Mouse (Mus musculus): ENCODE measurements at regions not wholly inside any gene's neighbourhood (a gene's known extent, or its start where the extent isn't known, plus 50 kb on each side); places are given as distances from the start of the nearest gene placed in this dataset.

- no peak for ATAC-seq (replicated peaks; ENCODE audit: insufficient number of reproducible peaks, insufficient read depth, low FRiP score, low read depth)
- Histone ChIP-seq H3K4me3 (no peak overlapping the region), H3K9ac (no peak overlapping the region), H3K9me3 (replicated peaks) (no peaks in the 10 kb centered on the region), H3K36me3 (no peaks in the 10 kb centered on the region), H3K27ac (no peak overlapping the region), H3K4me2 (no peak overlapping the region), H3K4me1 (replicated peaks) (no peaks in the 10 kb centered on the region), H3K27me3 (peaks cover 3% of the 10 kb centered on the region; the same call in 1 of the 2 replicates)
- 59% methylated on average over 12 of the region's 12 CpGs for WGBS
Observed at GRCm38 (mm10) chr4:46257061-46257795, 61.1 kb upstream of the Xpa start.

GRCm38 (mm10) chr4:46258774-46259173, 62.7 kb upstream of the Xpa start:
- no peak overlapping the region for H3K27ac ChIP-seq
- no peaks in the 10 kb centered on the region for H3K4me1 ChIP-seq (replicated peaks)
- H3K36me3 ChIP-seq = no peaks in the 10 kb centered on the region
- H3K4me2 ChIP-seq = no peak overlapping the region
- H3K4me3 ChIP-seq = no peak overlapping the region
- 47% methylated on average over 5 of the region's 5 CpGs for WGBS
- ATAC-seq (replicated peaks; ENCODE audit: insufficient number of reproducible peaks, insufficient read depth, low FRiP score, low read depth) = no peak
- no peaks in the 10 kb centered on the region for H3K9me3 ChIP-seq (replicated peaks)
- peaks cover 3% of the 10 kb centered on the region; the same call in 1 of the 2 replicates for H3K27me3 ChIP-seq
- no peak overlapping the region for H3K9ac ChIP-seq

GRCm38 (mm10) chr4:46268564-46269247, 72.6 kb upstream of the Xpa start:
- no peak overlapping the region for H3K27ac ChIP-seq
- no peak overlapping the region for H3K9ac ChIP-seq
- no peak overlapping the region for H3K4me3 ChIP-seq
- ATAC-seq (replicated peaks; ENCODE audit: insufficient number of reproducible peaks, insufficient read depth, low FRiP score, low read depth) = no peak
- H3K27me3 ChIP-seq = 0 out of 2 replicates have a peak, but pooled peaks cover 3% of the 10 kb centered on the region
- 46% methylated on average over 6 of the region's 6 CpGs for WGBS
- no peak overlapping the region for H3K4me2 ChIP-seq
- H3K36me3 ChIP-seq = no peaks in the 10 kb centered on the region
- H3K9me3 ChIP-seq (replicated peaks) = no peaks in the 10 kb centered on the region
- H3K4me1 ChIP-seq (replicated peaks) = no peaks in the 10 kb centered on the region

- Histone ChIP-seq H3K9ac (no peak overlapping the region), H3K4me2 (no peak overlapping the region), H3K27ac (no peak overlapping the region), H3K4me1 (replicated peaks) (no peaks in the 10 kb centered on the region), H3K9me3 (replicated peaks) (no peaks in the 10 kb centered on the region), H3K4me3 (no peak overlapping the region), H3K27me3 (0 out of 2 replicates have a peak, but pooled peaks cover 7% of the 10 kb centered on the region), H3K36me3 (no peaks in the 10 kb centered on the region)
- no peak for ATAC-seq (replicated peaks; ENCODE audit: insufficient number of reproducible peaks, insufficient read depth, low FRiP score, low read depth)
- WGBS = 4% methylated on average over 2 of the region's 2 CpGs
Observed at GRCm38 (mm10) chr4:46271066-46271465, 72.3 kb upstream of the Foxe1 start.

GRCm38 (mm10) chr4:46275773-46276172, 67.6 kb upstream of the Foxe1 start:
- no peak for ATAC-seq (replicated peaks; ENCODE audit: insufficient number of reproducible peaks, insufficient read depth, low FRiP score, low read depth)
- Histone ChIP-seq H3K9ac (no peak overlapping the region), H3K36me3 (no peaks in the 10 kb centered on the region), H3K9me3 (replicated peaks) (no peaks in the 10 kb centered on the region), H3K4me3 (no peak overlapping the region), H3K27ac (no peak overlapping the region), H3K27me3 (peaks cover 7% of the 10 kb centered on the region), H3K4me2 (no peak overlapping the region), H3K4me1 (replicated peaks) (peaks cover 5% of the 10 kb centered on the region)
- 74% methylated on average over 3 of the region's 3 CpGs for WGBS

GRCm38 (mm10) chr4:46276851-46277581, 66.4 kb upstream of the Foxe1 start:
- no peak overlapping the region for H3K4me3 ChIP-seq
- no peaks in the 10 kb centered on the region for H3K36me3 ChIP-seq
- peaks cover 5% of the 10 kb centered on the region for H3K4me1 ChIP-seq (replicated peaks)
- ATAC-seq (replicated peaks; ENCODE audit: insufficient number of reproducible peaks, insufficient read depth, low FRiP score, low read depth) = 0 out of 2 replicates have a peak, but pooled peaks have one; percentile 27
- 11% methylated on average over 19 of the region's 19 CpGs for WGBS
- H3K9ac ChIP-seq = no peak overlapping the region
- peaks cover 7% of the 10 kb centered on the region for H3K27me3 ChIP-seq
- peak overlapping the region; percentile 20 for H3K4me2 ChIP-seq
- no peaks in the 10 kb centered on the region for H3K9me3 ChIP-seq (replicated peaks)
- peak overlapping the region; percentile 36; the same call in 1 of the 2 replicates for H3K27ac ChIP-seq

GRCm38 (mm10) chr4:46286955-46287354, 56.5 kb upstream of the Foxe1 start:
- Histone ChIP-seq H3K4me2 (no peak overlapping the region), H3K27ac (no peak overlapping the region), H3K4me3 (no peak overlapping the region), H3K9me3 (replicated peaks) (no peaks in the 10 kb centered on the region), H3K27me3 (0 out of 2 replicates have a peak, but pooled peaks cover 6% of the 10 kb centered on the region), H3K9ac (no peak overlapping the region), H3K4me1 (replicated peaks) (no peaks in the 10 kb centered on the region), H3K36me3 (no peaks in the 10 kb centered on the region)
- WGBS = 85% methylated on average over 9 of the region's 9 CpGs
- ATAC-seq (replicated peaks; ENCODE audit: insufficient number of reproducible peaks, insufficient read depth, low FRiP score, low read depth) = no peak

- 17% methylated on average over 10 of the region's 10 CpGs for WGBS
- no peak for ATAC-seq (replicated peaks; ENCODE audit: insufficient number of reproducible peaks, insufficient read depth, low FRiP score, low read depth)
- Histone ChIP-seq H3K4me1 (replicated peaks) (no peaks in the 10 kb centered on the region), H3K36me3 (no peaks in the 10 kb centered on the region), H3K4me3 (no peak overlapping the region), H3K27ac (no peak overlapping the region), H3K9me3 (replicated peaks) (no peaks in the 10 kb centered on the region), H3K9ac (no peak overlapping the region), H3K27me3 (peaks cover 22% of the 10 kb centered on the region), H3K4me2 (no peak overlapping the region)
Observed at GRCm38 (mm10) chr4:46291620-46292254, 51.7 kb upstream of the Foxe1 start.
